Mouse (Mus musculus): ENCODE results near the gene Robo1.

DNA sequence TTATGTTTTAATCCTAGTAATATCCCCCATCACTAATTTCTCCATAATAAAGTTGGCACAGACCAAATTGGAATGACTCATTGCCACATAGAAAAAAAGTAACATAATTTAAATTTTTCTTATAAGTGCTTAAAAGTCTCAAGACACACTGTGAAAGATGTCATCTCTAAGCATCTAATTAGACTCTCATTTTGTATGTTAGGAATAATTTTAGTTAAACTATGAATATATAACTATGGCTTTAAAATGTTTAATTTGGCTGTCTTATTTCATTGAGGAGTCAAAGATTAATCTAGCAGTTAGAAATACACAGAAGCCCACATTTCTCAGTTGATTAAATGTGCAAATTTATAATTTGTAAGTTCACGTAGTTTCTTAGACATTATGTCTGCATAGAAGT is 530.9 kb downstream of the Robo1 start:
- TF ChIP-seq POLR2A (IDR thresholded peaks at IDR 0.05; ENCODE audit: low read depth, low read length) (no peak), CTCF (conservative IDR thresholded peaks at IDR 0.05; ENCODE audit: insufficient read depth, insufficient read length, low read depth, low read length) (no peak)
